In genomic region chr8:70880546-70880945, GRCm38 (mm10) we compare ENCODE assay signal across 8 mouse cellular contexts. TPM values are rescaled to one million over a fixed set of nuclear protein-coding genes. Genes with fewer than 3 reads are reported as not detected.
DNase-seq lines count a peak whose midpoint lies in the region; ATAC-seq and TF ChIP-seq lines count a peak whose summit lies in the region.
"Had no signal": no experiment of that assay in that cellular context is flagged by ENCODE, and none has a peak within 500 bp of the region (broad histone marks: within the 10 kb centered on the region; RNA-seq: fewer than 3 reads in every experiment).

No protein-coding gene starts in this region.

- TF ChIP-seq EP300 in ES-Bruce4 (IDR thresholded peaks at IDR 0.05; ENCODE audit: insufficient read depth, low read depth, low read length) = no peak

- intact Hi-C loops in heart, postnatal 14 days (cut with DNase I) = no loop called here

- H3K9ac ChIP-seq in heart, embryonic 11.5 days (ENCODE audit: low read depth, low read length) = peak overlapping the region; percentile 28
- peak overlapping the region; percentile 6 for H3K9ac ChIP-seq in ES-Bruce4 (ENCODE audit: low read depth, poor library complexity, severe bottlenecking)
- H3K9ac ChIP-seq: stomach, embryonic 15.5 days had no signal

- H3K27ac ChIP-seq in heart, embryonic 11.5 days (ENCODE audit: low read depth, low read length) = no peak overlapping the region
- H3K27ac ChIP-seq in ES-Bruce4 (ENCODE audit: insufficient read depth, low read length) = peak overlapping the region; percentile 48
- peak overlapping the region; percentile 0; the same call in 1 of the 2 replicates for H3K27ac ChIP-seq in limb, embryonic 10.5 days
- H3K27ac ChIP-seq: stomach, embryonic 15.5 days had no signal

- H3K9me3 ChIP-seq in heart, embryonic 11.5 days (replicated peaks; ENCODE audit: control insufficient read depth, low read length) = no peaks in the 10 kb centered on the region
- no peaks in the 10 kb centered on the region for H3K9me3 ChIP-seq in ES-Bruce4 (replicated peaks; ENCODE audit: control insufficient read depth, insufficient read depth, low read length, poor library complexity, severe bottlenecking)
- no peaks in the 10 kb centered on the region for H3K9me3 ChIP-seq in limb, embryonic 10.5 days (replicated peaks)
- H3K9me3 ChIP-seq: stomach, embryonic 15.5 days had no signal

- no peaks in the 10 kb centered on the region for H3K36me3 ChIP-seq in heart, embryonic 11.5 days (ENCODE audit: control insufficient read depth, insufficient read depth, low read length)
- H3K36me3 ChIP-seq in ES-Bruce4 (ENCODE audit: control insufficient read depth, insufficient read depth, low read length, poor library complexity, severe bottlenecking) = no peaks in the 10 kb centered on the region
- no peaks in the 10 kb centered on the region for H3K36me3 ChIP-seq in limb, embryonic 10.5 days
- H3K36me3 ChIP-seq: stomach, embryonic 15.5 days had no signal

- no peak for DNase-seq in heart, postnatal 14 days
- peak; percentile 52 for DNase-seq in adipocyte (ENCODE audit: low spot score)
- no peak for DNase-seq in limb, embryonic 10.5 days (ENCODE audit: low spot score)
- no peak for DNase-seq in urinary bladder, postnatal 25 days (ENCODE audit: low spot score)
- no peak for DNase-seq in left cerebral cortex, adult 9 months (ENCODE audit: low spot score in 2 of 2)

- TF ChIP-seq POLR2A in ES-Bruce4 (IDR thresholded peaks at IDR 0.05; ENCODE audit: insufficient read depth, low read length) = no peak

- ATAC-seq in heart, embryonic 11.5 days (replicated peaks; ENCODE audit: insufficient number of reproducible peaks, low FRiP score, low TSS enrichment) = no peak

- WGBS in heart, embryonic 11.5 days (ENCODE audit: insufficient replicate concordance) = 15% methylated on average over 11 of the region's 11 CpGs
- WGBS in limb, embryonic 10.5 days = 24% methylated on average over 11 of the region's 11 CpGs

- H3K27me3 ChIP-seq in heart, embryonic 11.5 days (ENCODE audit: control insufficient read depth, insufficient read depth, low read length) = no peaks in the 10 kb centered on the region
- H3K27me3 ChIP-seq in ES-Bruce4 (ENCODE audit: control insufficient read depth, insufficient read depth, low read length, poor library complexity, severe bottlenecking) = no peaks in the 10 kb centered on the region
- no peaks in the 10 kb centered on the region for H3K27me3 ChIP-seq in limb, embryonic 10.5 days (ENCODE audit: low read depth, poor library complexity, severe bottlenecking)
- H3K27me3 ChIP-seq: stomach, embryonic 15.5 days had no signal

- no peak overlapping the region for H3K4me3 ChIP-seq in heart, embryonic 11.5 days (ENCODE audit: low read depth, low read length)
- H3K4me3 ChIP-seq in ES-Bruce4 (ENCODE audit: low read depth, low read length) = peak overlapping the region; percentile 4
- no peak overlapping the region for H3K4me3 ChIP-seq in limb, embryonic 10.5 days
- H3K4me3 ChIP-seq: stomach, embryonic 15.5 days had no signal

- H3K4me1 ChIP-seq in heart, embryonic 11.5 days (ENCODE audit: control insufficient read depth, insufficient read depth, low read length) = peaks cover 6% of the 10 kb centered on the region; the same call in 1 of the 2 replicates
- H3K4me1 ChIP-seq in ES-Bruce4 (ENCODE audit: control insufficient read depth, insufficient read depth, low read length) = peaks cover 14% of the 10 kb centered on the region
- H3K4me1 ChIP-seq in limb, embryonic 10.5 days = peaks cover 16% of the 10 kb centered on the region

- TF ChIP-seq CTCF in ES-Bruce4 (IDR thresholded peaks at IDR 0.05; ENCODE audit: low read depth, low read length) = no peak

- no peak overlapping the region; the same call in 1 of the 2 replicates for H3K4me2 ChIP-seq in heart, embryonic 11.5 days
- H3K4me2 ChIP-seq: stomach, embryonic 15.5 days had no signal

RNA-seq across cellular contexts. Expression of gene Ccdc124, which starts 6.8 kb away (rescaled TPM):
- polyA plus RNA-seq in heart, embryonic 11.5 days (2014; fragmentation: Nextera tagmentation; extraction: Ambion mirVana) = 102 and 109 TPM in 2 replicates
- total RNA-seq in heart, postnatal 14 days (2021) = 10 to 100 TPM; 38.8 to 40.1 TPM
- 62.8 and 67.2 TPM in 2 replicates for polyA plus RNA-seq in ES-Bruce4 (2011; ENCODE audit: insufficient read depth, insufficient read length, low read depth, missing spikeins)
- polyA plus RNA-seq in limb, embryonic 10.5 days (2016; fragmentation: Nextera tagmentation; extraction: Ambion mirVana) = 174 and 187 TPM in 2 replicates

RNA-seq across cellular contexts. Expression of gene Slc5a5, which starts 12.0 kb away (rescaled TPM):
- 0.06 TPM in 1 of 2 replicates, not detected in the other for polyA plus RNA-seq in heart, embryonic 11.5 days (2014; fragmentation: Nextera tagmentation; extraction: Ambion mirVana)
- under 1 TPM in 1 of 2 experiments, not detected in 1; 0.07 TPM for total RNA-seq in heart, postnatal 14 days (2021)
- 13.3 TPM in 2 replicates for polyA plus RNA-seq in ES-Bruce4 (2011; ENCODE audit: insufficient read depth, insufficient read length, low read depth, missing spikeins)
- polyA plus RNA-seq in limb, embryonic 10.5 days (2016; fragmentation: Nextera tagmentation; extraction: Ambion mirVana) = 0.16 and 0.23 TPM in 2 replicates

RNA-seq across cellular contexts. Expression of gene Rpl18a, which starts 16.7 kb away (rescaled TPM):
- 2,782 and 3,146 TPM in 2 replicates for polyA plus RNA-seq in heart, embryonic 11.5 days (2014; fragmentation: Nextera tagmentation; extraction: Ambion mirVana)
- 100 to 1,000 TPM; 901 to 988 TPM for total RNA-seq in heart, postnatal 14 days (2021)
- polyA plus RNA-seq in ES-Bruce4 (2011; ENCODE audit: insufficient read depth, insufficient read length, low read depth, missing spikeins) = 2,473 and 2,707 TPM in 2 replicates
- 3,636 and 3,729 TPM in 2 replicates for polyA plus RNA-seq in limb, embryonic 10.5 days (2016; fragmentation: Nextera tagmentation; extraction: Ambion mirVana)

RNA-seq across cellular contexts. Expression of gene Kcnn1, which starts 17.5 kb away (rescaled TPM):
- 0.55 and 1.1 TPM in 2 replicates for polyA plus RNA-seq in heart, embryonic 11.5 days (2014; fragmentation: Nextera tagmentation; extraction: Ambion mirVana)
- 1 to 10 TPM; 3.8 to 4.0 TPM for total RNA-seq in heart, postnatal 14 days (2021)
- polyA plus RNA-seq in ES-Bruce4 (2011; ENCODE audit: insufficient read depth, insufficient read length, low read depth, missing spikeins) = 3.2 and 3.5 TPM in 2 replicates
- polyA plus RNA-seq in limb, embryonic 10.5 days (2016; fragmentation: Nextera tagmentation; extraction: Ambion mirVana) = 2.8 and 4.0 TPM in 2 replicates

RNA-seq across cellular contexts. Expression of gene Map1s, which starts 25.2 kb away (rescaled TPM):
- polyA plus RNA-seq in heart, embryonic 11.5 days (2014; fragmentation: Nextera tagmentation; extraction: Ambion mirVana) = 26.0 and 31.1 TPM in 2 replicates
- total RNA-seq in heart, postnatal 14 days (2021) = 10 to 100 TPM; 20.5 to 24.8 TPM
- 32.8 and 37.3 TPM in 2 replicates for polyA plus RNA-seq in ES-Bruce4 (2011; ENCODE audit: insufficient read depth, insufficient read length, low read depth, missing spikeins)
- polyA plus RNA-seq in limb, embryonic 10.5 days (2016; fragmentation: Nextera tagmentation; extraction: Ambion mirVana) = 67.8 and 71.4 TPM in 2 replicates

Comparison
In these comparisons a context has a peak if more than half of its experiments do, and no peak if none do; other contexts are left out.
1. RNA of gene Slc5a5, which starts 12.0 kb away (polyA plus RNA-seq): 13.3 TPM in ES-Bruce4; 0.16 to 0.23 TPM in limb, embryonic 10.5 days and 0.06 TPM in heart, embryonic 11.5 days; every median in the first group is over 10 times any median in the second.